Mouse (Mus musculus) kidney, adult 11 months (tissue): ENCODE data around the gene Ilkap.
A peak's percentile ranks its signal among the peaks of the same experiment; 100 is the strongest.

ENCODE experiments used
- DNase-seq: peaks from one replicate; pipeline ENCODE4 v3.0.0; 2022

The Ilkap gene

GRCm38 (mm10) chr1:91398260-91399062 lies at the start of gene Ilkap:
Gene Ilkap (minus strand): TSS chr1:91398815.
- peak; percentile 87 for DNase-seq

GRCm38 (mm10) chr1:91446511-91446910 lies 47.9 kb upstream of the Ilkap start:
- DNase-seq, result no peak

- DNase-seq, result peak; percentile 97
Measured at GRCm38 (mm10) chr1:91446060-91446459, 47.4 kb upstream of the Ilkap start.

GRCm38 (mm10) chr1:91444841-91445830 lies 46.5 kb upstream of the Ilkap start:
- DNase-seq, result no peak

- peak; percentile 85 for DNase-seq
Measured at GRCm38 (mm10) chr1:91442350-91442990, 43.9 kb upstream of the Ilkap start.

GRCm38 (mm10) chr1:91441855-91442254 lies 43.2 kb upstream of the Ilkap start:
- DNase-seq, result no peak

- DNase-seq, result peak; percentile 66
Measured at GRCm38 (mm10) chr1:91439776-91440175, 41.2 kb upstream of the Ilkap start.

GRCm38 (mm10) chr1:91437573-91437972 lies 39.0 kb upstream of the Ilkap start:
- DNase-seq, result no peak

- DNase-seq, result no peak
Measured at GRCm38 (mm10) chr1:91437083-91437400, 38.4 kb upstream of the Ilkap start.

- DNase-seq, result peak; percentile 85
Measured at GRCm38 (mm10) chr1:91436380-91437082, 37.9 kb upstream of the Ilkap start.

GRCm38 (mm10) chr1:91435606-91436130 lies 37.1 kb upstream of the Ilkap start:
- no peak for DNase-seq

GRCm38 (mm10) chr1:91434905-91435304 lies 36.3 kb upstream of the Ilkap start:
- DNase-seq, result no peak

GRCm38 (mm10) chr1:91430761-91431160 lies 32.1 kb upstream of the Ilkap start:
- no peak for DNase-seq

- no peak for DNase-seq
Measured at GRCm38 (mm10) chr1:91429212-91429611, 30.6 kb upstream of the Ilkap start.

- peak; percentile 74 for DNase-seq
Measured at GRCm38 (mm10) chr1:91428614-91429013, 30.0 kb upstream of the Ilkap start.

- no peak for DNase-seq
Measured at GRCm38 (mm10) chr1:91426397-91426796, 27.8 kb upstream of the Ilkap start.

GRCm38 (mm10) chr1:91420601-91421065 lies 22.0 kb upstream of the Ilkap start:
- DNase-seq, result no peak

GRCm38 (mm10) chr1:91419862-91420600 lies 21.4 kb upstream of the Ilkap start:
- no peak for DNase-seq

- DNase-seq, result no peak
Measured at GRCm38 (mm10) chr1:91417991-91418390, 19.4 kb upstream of the Ilkap start.

- no peak for DNase-seq
Measured at GRCm38 (mm10) chr1:91415311-91415710, 16.7 kb upstream of the Ilkap start.

- DNase-seq, result no peak
Measured at GRCm38 (mm10) chr1:91414903-91415302, 16.3 kb upstream of the Ilkap start.
